Mouse (Mus musculus) kidney, postnatal 10 days (tissue): ENCODE measurements around the gene Olfr1459.

Source experiments
- DNase-seq: peaks from one replicate; pipeline ENCODE4 v3.0.0; 2021; ENCODE audit warnings: mixed read lengths

Olfr1459 gene

GRCm38 (mm10) chr19:13149449-13149848 lies at the start of gene Olfr1459:
Gene Olfr1459 (minus strand): TSS chr19:13149549.
- no peak for DNase-seq

GRCm38 (mm10) chr19:13185434-13185833 lies 36.1 kb upstream of the Olfr1459 start, which contains the start of gene Olfr1462:
Gene Olfr1462 (plus strand): TSS chr19:13185734.
- DNase-seq, result no peak

GRCm38 (mm10) chr19:13162700-13163099 lies 13.4 kb upstream of the Olfr1459 start, which contains the start of gene Olfr1461:
Gene Olfr1461 (plus strand): TSS chr19:13163000.
- no peak for DNase-seq

- DNase-seq, result no peak
Measured at GRCm38 (mm10) chr19:13106675-13107074, 42.7 kb downstream of the Olfr1459 start, which contains the start of gene Olfr1458. Gene Olfr1458 (minus strand): TSS chr19:13106775.

GRCm38 (mm10) chr19:13097791-13098190 lies 51.6 kb downstream of the Olfr1459 start, which contains the start of gene Olfr1457:
Gene Olfr1457 (minus strand): TSS chr19:13097891.
- DNase-seq, result no peak

- no peak for DNase-seq
Measured at GRCm38 (mm10) chr19:13093908-13094307, 55.4 kb downstream of the Olfr1459 start.
